Mouse (Mus musculus): ENCODE measurements around the gene Atxn7l3b.

DNA sequence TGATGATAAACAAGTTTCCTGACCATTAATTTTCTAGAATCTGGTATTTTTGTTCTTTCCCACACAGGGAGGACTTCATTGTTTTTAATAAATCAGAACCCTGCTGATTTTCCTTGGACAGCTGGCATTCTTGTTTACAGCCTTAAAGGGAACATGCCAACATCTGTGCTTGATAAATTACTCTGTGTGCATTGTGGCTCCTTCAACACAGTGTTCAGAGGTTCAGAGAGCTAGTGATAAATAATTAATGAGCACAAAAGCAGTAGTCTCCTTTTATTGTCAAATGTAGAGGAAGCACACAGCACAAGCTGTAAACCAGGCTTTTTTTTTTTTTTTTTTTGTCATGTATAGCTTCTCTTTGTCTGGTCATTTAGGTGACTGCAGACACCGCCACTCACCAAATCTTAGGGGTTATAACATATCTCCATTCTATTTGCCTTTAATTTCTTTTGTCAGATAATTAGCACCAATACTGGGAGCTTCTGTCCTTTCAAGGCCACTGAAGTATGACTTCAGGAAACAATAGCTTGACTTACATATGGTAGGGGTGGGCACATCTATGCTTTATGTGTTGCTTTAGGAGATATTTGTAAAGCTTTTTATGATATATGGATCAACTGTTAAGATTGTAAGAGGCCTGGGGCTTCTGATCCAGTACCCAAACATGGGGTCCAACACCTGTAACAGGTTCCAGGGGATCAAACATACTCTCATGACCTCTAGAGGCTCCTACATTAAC lies 52.0 kb downstream of the Atxn7l3b start:
- TF ChIP-seq CTCF (IDR thresholded peaks at IDR 0.05; ENCODE audit: control insufficient read depth, insufficient read depth, insufficient replicate concordance, low read depth, low read length) = no peak
- TF ChIP-seq POLR2A (IDR thresholded peaks at IDR 0.05; ENCODE audit: control insufficient read depth, low read depth, low read length) = no peak

All from testis, adult 2 months (tissue).